Mouse (Mus musculus): ENCODE measurements around the gene Gm15114. TPM values are rescaled to one million over a fixed set of nuclear protein-coding genes. Genes with fewer than 3 reads are reported as not detected.
"Not testable (repeated sequence)": the region's sequence is repeated elsewhere in the genome, so short reads cannot be mapped to it uniquely, and the experiment has no call there.

Gene Gm15114
- total RNA-seq (2022) = not detected

DNA sequence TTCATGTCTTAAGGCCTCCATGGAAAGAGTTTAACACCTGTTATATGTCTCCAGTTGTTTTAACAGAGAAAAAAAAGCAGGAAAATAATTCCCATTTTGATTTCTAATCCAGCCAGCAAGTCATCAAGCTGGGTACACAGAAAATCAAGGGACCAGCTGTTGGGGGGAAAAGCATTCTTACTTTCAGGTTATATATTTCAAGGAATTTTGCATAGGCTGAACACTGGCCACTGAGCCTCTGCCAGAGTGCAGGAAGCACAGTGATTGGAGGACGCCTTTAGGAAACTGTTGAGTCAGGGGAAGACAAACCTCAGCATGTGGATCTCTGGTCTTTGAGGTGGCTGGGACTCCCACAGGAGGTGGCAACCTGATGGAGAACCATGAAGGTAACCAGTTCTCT, at the start of gene Gm15114:
Gene Gm15114, plus strand, starts transcription at position 301 of the 400 bp plus-strand sequence.
- DNase-seq (ENCODE audit: low spot score in 2 of 2) = not testable (repeated sequence)

Other genes with a start within 250 kb of the Gm15114 start
- gene Gm8334, start 126.2 kb downstream of the Gm15114 start, total RNA-seq (2022) = not detected
- not detected for gene Gm15127, start 174.6 kb downstream of the Gm15114 start, total RNA-seq (2022)